Mouse (Mus musculus) CH12.LX (cell line): ENCODE data around the gene Rpl6.

ENCODE experiments used
- BHLHE40 ChIP-seq: IDR thresholded peaks from 2 replicates; pipeline ENCODE4 v1.6.1; 2011; ENCODE audit warnings: mild to moderate bottlenecking, low read depth, low read length, improper control_type of control experiment
- CTCF ChIP-seq, 2 experiments: IDR thresholded peaks in 1 of 2; conservative IDR thresholded peaks in 1 of 2; 2 replicates each; pipeline ENCODE4 v1.5.1; 2011 to 2012; ENCODE audit warnings: low read depth in 2 of 2, low read length in 2 of 2, improper control_type of control experiment in 1 of 2, inconsistent platforms in 1 of 2, mild to moderate bottlenecking in 1 of 2, moderate library complexity in 1 of 2
- JUN ChIP-seq: IDR thresholded peaks from 2 replicates; pipeline ENCODE4 v1.6.1; 2011; ENCODE audit warnings: low read depth, mild to moderate bottlenecking, low read length, improper control_type of control experiment, moderate library complexity; ENCODE audit not compliant: insufficient read depth
- KAT2A ChIP-seq: IDR thresholded peaks from 2 replicates; pipeline ENCODE4 v1.6.1; 2012; ENCODE audit warnings: low read length, improper control_type of control experiment, inconsistent platforms; ENCODE audit not compliant: insufficient replicate concordance
- MAZ ChIP-seq: IDR thresholded peaks from 2 replicates; pipeline ENCODE4 v1.6.1; 2012; ENCODE audit warnings: low read depth, mild to moderate bottlenecking, inconsistent platforms, low read length, improper control_type of control experiment, moderate library complexity
- NELFE ChIP-seq: IDR thresholded peaks from 2 replicates; pipeline ENCODE4 v1.6.1; 2011; ENCODE audit warnings: low read depth, low read length, improper control_type of control experiment
- PAX5 ChIP-seq: IDR thresholded peaks from 2 replicates; pipeline ENCODE4 v1.6.1; 2012; ENCODE audit warnings: low read length, inconsistent platforms, mixed read lengths
- POLR2A ChIP-seq: IDR thresholded peaks from 2 replicates; pipeline ENCODE4 v1.6.1; 2011; ENCODE audit warnings: low read depth, mild to moderate bottlenecking, improper control_type of control experiment, low read length
- RCOR1 ChIP-seq: conservative IDR thresholded peaks from 2 replicates; pipeline ENCODE4 v1.6.1; 2012; ENCODE audit warnings: low read depth, mild to moderate bottlenecking, inconsistent platforms, low read length, improper control_type of control experiment
- SIN3A ChIP-seq: IDR thresholded peaks from 2 replicates; pipeline ENCODE4 v1.6.1; 2012; ENCODE audit warnings: low read length, improper control_type of control experiment, inconsistent platforms
- TCF12 ChIP-seq: IDR thresholded peaks from 2 replicates; pipeline ENCODE4 v1.6.1; 2014; ENCODE audit warnings: low read depth, mild to moderate bottlenecking, inconsistent platforms, low read length, improper control_type of control experiment
- USF1 ChIP-seq: IDR thresholded peaks from 2 replicates; pipeline ENCODE4 v1.6.1; 2014; ENCODE audit warnings: low read depth, mild to moderate bottlenecking, inconsistent platforms, low read length, improper control_type of control experiment
- ZC3H11A ChIP-seq: IDR thresholded peaks from 2 replicates; pipeline ENCODE4 v1.6.1; 2012; ENCODE audit warnings: low read depth, mild to moderate bottlenecking, inconsistent platforms, low read length, improper control_type of control experiment
- ZKSCAN1 ChIP-seq: IDR thresholded peaks from 2 replicates; pipeline ENCODE4 v1.6.1; 2012; ENCODE audit warnings: low read depth, inconsistent platforms, low read length, improper control_type of control experiment, borderline replicate concordance

DNA sequence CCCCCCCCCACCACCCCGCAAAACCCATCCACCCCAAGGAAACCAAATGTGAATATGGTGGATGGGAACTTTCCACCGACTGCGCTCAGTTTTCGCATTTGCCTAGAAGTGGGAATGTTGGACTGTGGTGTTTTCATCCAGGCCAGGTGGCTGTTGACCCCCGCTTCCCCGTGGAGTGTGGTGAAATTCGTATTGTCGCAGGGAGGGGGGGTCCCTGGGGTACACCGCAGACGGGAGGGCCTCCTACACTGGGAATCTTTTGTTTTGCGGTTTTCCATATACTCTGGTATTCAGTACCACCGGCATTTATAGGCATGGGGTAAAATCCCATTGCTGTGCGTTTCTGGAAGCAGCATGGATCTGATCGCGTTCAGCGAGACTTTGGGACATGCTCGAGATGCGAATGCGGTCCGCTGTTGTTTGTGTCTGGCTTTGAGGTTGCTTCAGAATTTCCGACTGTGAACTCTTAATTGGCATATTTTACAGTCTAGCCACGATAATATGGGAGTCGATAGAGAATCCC lies 17.1 kb downstream of the Rpl6 start:
- TF ChIP-seq SIN3A (no peak), CTCF (conservative IDR thresholded peaks at IDR 0.05 in 1 of 2, IDR thresholded peaks at IDR 0.05 in 1 of 2; ENCODE audit: low read depth in 2 of 2, low read length in 2 of 2) (no peak), KAT2A (no peak), RCOR1 (no peak), JUN (no peak), ZKSCAN1 (no peak), ZC3H11A (no peak), MAZ (no peak), NELFE (no peak), USF1 (no peak), BHLHE40 (no peak), PAX5 (no peak), POLR2A (no peak), TCF12 (no peak)
